ENCODE assay signal across 10 mouse cellular contexts in genomic region chr13:3708896-3709631, GRCm38 (mm10).
DNase-seq lines count a peak whose midpoint lies in the region; ATAC-seq and TF ChIP-seq lines count a peak whose summit lies in the region.
"Had no signal": no experiment of that assay in that cellular context is flagged by ENCODE, and none has a peak within 500 bp of the region (broad histone marks: within the 10 kb centered on the region; RNA-seq: fewer than 3 reads in every experiment).

No protein-coding gene starts in this region.

- H3K36me3 ChIP-seq in kidney, embryonic 14.5 days (ENCODE audit: control insufficient read depth, insufficient read depth, low read length): no peaks in the 10 kb centered on the region
- no peaks in the 10 kb centered on the region for H3K36me3 ChIP-seq in embryonic facial prominence, embryonic 10.5 days (replicated peaks)
- no peaks in the 10 kb centered on the region for H3K36me3 ChIP-seq in hindbrain, embryonic 11.5 days (ENCODE audit: control insufficient read depth, insufficient read depth, low read length)
- H3K36me3 ChIP-seq in liver, postnatal 0 days (replicated peaks; ENCODE audit: insufficient read depth, low read length): no peaks in the 10 kb centered on the region
- H3K36me3 ChIP-seq: liver, embryonic 12.5 days had no signal

- H3K27me3 ChIP-seq in kidney, embryonic 14.5 days (ENCODE audit: control insufficient read depth, insufficient read depth, low read length): no peaks in the 10 kb centered on the region
- H3K27me3 ChIP-seq in embryonic facial prominence, embryonic 10.5 days (replicated peaks; ENCODE audit: low read depth, poor library complexity, severe bottlenecking): no peaks in the 10 kb centered on the region
- no peaks in the 10 kb centered on the region for H3K27me3 ChIP-seq in hindbrain, embryonic 11.5 days (ENCODE audit: control insufficient read depth, insufficient read depth, low read length)
- no peaks in the 10 kb centered on the region for H3K27me3 ChIP-seq in liver, postnatal 0 days (ENCODE audit: insufficient read depth, low read length)

- peaks cover 7% of the 10 kb centered on the region; the same call in 1 of the 2 replicates for H3K4me1 ChIP-seq in kidney, embryonic 14.5 days (ENCODE audit: control insufficient read depth, insufficient read depth, low read length)
- H3K4me1 ChIP-seq in embryonic facial prominence, embryonic 10.5 days: peaks cover 43% of the 10 kb centered on the region
- H3K4me1 ChIP-seq in hindbrain, embryonic 11.5 days (replicated peaks; ENCODE audit: control insufficient read depth, insufficient read depth, low read length): peaks cover 4% of the 10 kb centered on the region; the same call in 1 of the 2 replicates
- no peaks in the 10 kb centered on the region for H3K4me1 ChIP-seq in liver, postnatal 0 days (ENCODE audit: insufficient read depth)
- H3K4me1 ChIP-seq: liver, embryonic 12.5 days had no signal

- no peak for TF ChIP-seq EP300 in liver, postnatal 0 days (IDR thresholded peaks at IDR 0.05; ENCODE audit: low read depth)

- H3K9me3 ChIP-seq in kidney, embryonic 14.5 days (ENCODE audit: control insufficient read depth, low read length): no peaks in the 10 kb centered on the region
- 0 out of 2 replicates have a peak, but pooled peaks cover 3% of the 10 kb centered on the region for H3K9me3 ChIP-seq in embryonic facial prominence, embryonic 10.5 days
- H3K9me3 ChIP-seq in hindbrain, embryonic 11.5 days (ENCODE audit: control insufficient read depth, low read length): no peaks in the 10 kb centered on the region
- H3K9me3 ChIP-seq in liver, postnatal 0 days (ENCODE audit: low read length): no peaks in the 10 kb centered on the region
- H3K9me3 ChIP-seq: liver, embryonic 12.5 days had no signal

- WGBS in kidney, embryonic 14.5 days: 29% methylated on average over 14 of the region's 14 CpGs
- WGBS in embryonic facial prominence, embryonic 10.5 days: 33% methylated on average over 14 of the region's 14 CpGs
- WGBS in hindbrain, embryonic 11.5 days: 56% methylated on average over 14 of the region's 14 CpGs
- WGBS in liver, postnatal 0 days (ENCODE audit: insufficient replicate concordance): 76% methylated on average over 14 of the region's 14 CpGs

- H3K9ac ChIP-seq in kidney, embryonic 14.5 days (ENCODE audit: low read depth, low read length): no peak overlapping the region
- H3K9ac ChIP-seq in hindbrain, embryonic 11.5 days (ENCODE audit: low read depth, low read length): no peak overlapping the region
- no peak overlapping the region for H3K9ac ChIP-seq in liver, postnatal 0 days (replicated peaks)
- H3K9ac ChIP-seq: liver, embryonic 12.5 days had no signal

- H3K4me2 ChIP-seq in kidney, embryonic 14.5 days (replicated peaks; ENCODE audit: low read depth, low read length): no peak overlapping the region; the same call in 1 of the 2 replicates
- H3K4me2 ChIP-seq in hindbrain, embryonic 11.5 days (replicated peaks; ENCODE audit: low read depth, low read length): no peak overlapping the region
- no peak overlapping the region for H3K4me2 ChIP-seq in liver, postnatal 0 days (ENCODE audit: low read depth, low read length)
- H3K4me2 ChIP-seq: liver, embryonic 12.5 days had no signal

- no peak overlapping the region; the same call in 1 of the 2 replicates for H3K27ac ChIP-seq in kidney, embryonic 14.5 days (ENCODE audit: low read depth, low read length)
- H3K27ac ChIP-seq in embryonic facial prominence, embryonic 10.5 days (replicated peaks): peak overlapping the region; percentile 63
- H3K27ac ChIP-seq in hindbrain, embryonic 11.5 days (ENCODE audit: low read depth, low read length): no peak overlapping the region
- no peak overlapping the region for H3K27ac ChIP-seq in liver, postnatal 0 days (ENCODE audit: low read depth)
- H3K27ac ChIP-seq: liver, embryonic 12.5 days had no signal

- TF ChIP-seq CTCF in liver, postnatal 0 days (IDR thresholded peaks at IDR 0.05; ENCODE audit: low read depth): no peak

- H3K4me3 ChIP-seq in kidney, embryonic 14.5 days (ENCODE audit: low read length): no peak overlapping the region
- 0 out of 2 replicates have a peak overlapping the region, but pooled peaks have one; percentile 8 for H3K4me3 ChIP-seq in embryonic facial prominence, embryonic 10.5 days
- no peak overlapping the region for H3K4me3 ChIP-seq in hindbrain, embryonic 11.5 days (ENCODE audit: low read depth, low read length)
- no peak overlapping the region for H3K4me3 ChIP-seq in liver, postnatal 0 days (ENCODE audit: low read depth, low read length)
- H3K4me3 ChIP-seq: liver, embryonic 12.5 days had no signal

- DNase-seq in kidney, postnatal 10 days: no peak
- DNase-seq in embryonic facial prominence, embryonic 10.5 days (ENCODE audit: low spot score): peak; percentile 87
- DNase-seq in hindbrain, embryonic 11.5 days (ENCODE audit: low spot score): peak; percentile 43
- DNase-seq in neural tube, embryonic 10.5 days (ENCODE audit: extremely low spot score, low spot score): peak; percentile 73
- DNase-seq in natural killer cell, adult 2 months (ENCODE audit: low spot score in 2 of 2): no peak
- no peak for DNase-seq in liver, postnatal 0 days
- DNase-seq: cerebellum, adult 8-10 months had no signal

- ATAC-seq in kidney, embryonic 14.5 days (ENCODE audit: low FRiP score, low TSS enrichment): peak; percentile 74
- ATAC-seq in hindbrain, embryonic 11.5 days (ENCODE audit: low FRiP score): no peak
- no peak for ATAC-seq in activated CD4-positive, CD25-positive, alpha-beta regulatory T cell, adult 4 months
- no peak for ATAC-seq in liver, postnatal 0 days
- ATAC-seq: liver, embryonic 12.5 days had no signal

Comparison
In these comparisons a context has a peak if more than half of its experiments do, and no peak if none do; other contexts are left out.
1. DNase-seq: peak in embryonic facial prominence, embryonic 10.5 days (single experiment), hindbrain, embryonic 11.5 days (single experiment) and neural tube, embryonic 10.5 days (single experiment); none in kidney, postnatal 10 days (single experiment), natural killer cell, adult 2 months (0 of 2) and liver, postnatal 0 days (single experiment).